Mouse (Mus musculus) heart, postnatal 4 days (tissue): ENCODE measurements around the gene Mfn2. TPM values are rescaled to one million over a fixed set of nuclear protein-coding genes. Genes with fewer than 3 reads are reported as not detected.
A peak's percentile ranks its signal among the peaks of the same experiment; 100 is the strongest.

Experiments used
- DNase-seq: peaks from one replicate; pipeline ENCODE4 v3.0.0; 2021
- total RNA-seq, 2 experiments: library from RNA; stranded (reverse); gene quantifications; 2 replicates each; pipeline ENCODE4 v1.2.3; 2021

Mfn2 gene
- total RNA-seq = 100 to 1,000 TPM; 505 to 526 TPM

DNA sequence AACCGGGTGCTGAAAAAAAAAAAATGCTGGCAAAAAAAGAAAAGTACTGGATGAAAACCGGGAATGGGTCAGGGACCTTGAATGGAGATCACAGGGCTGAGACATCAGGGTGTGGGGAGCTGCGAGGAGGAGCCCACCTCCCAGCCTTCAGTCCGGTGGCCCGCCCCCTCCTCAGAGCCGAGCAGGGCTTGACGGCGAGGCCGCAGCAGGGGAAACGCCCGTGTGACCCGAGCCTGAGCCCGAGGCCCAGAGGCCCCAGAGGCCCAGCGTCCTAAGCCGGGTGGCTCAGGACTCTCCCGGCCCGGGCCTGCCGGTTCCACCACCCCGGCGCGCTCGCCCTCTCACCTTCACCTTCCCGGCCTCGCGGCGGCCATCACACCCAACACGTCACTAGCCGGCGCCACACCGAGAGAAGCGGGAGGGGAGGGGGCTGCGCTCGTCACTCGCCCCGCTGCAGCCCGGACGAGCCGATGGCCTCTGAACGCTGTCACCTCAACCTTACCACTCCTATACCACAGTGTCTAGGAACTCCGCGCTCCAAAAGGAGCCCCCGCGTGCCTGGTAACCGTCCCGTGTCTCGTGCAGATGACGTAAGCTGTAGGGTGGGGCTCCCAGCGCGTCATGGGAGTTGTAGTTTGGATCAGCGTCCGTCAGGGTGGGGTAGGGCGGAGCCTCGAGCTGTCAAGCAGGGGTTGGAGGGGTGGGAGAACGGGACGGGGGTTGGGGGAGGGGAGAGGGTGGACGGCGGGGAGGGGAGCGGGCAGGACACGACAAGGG, at the start of gene Mfn2:
Gene Mfn2, minus strand, starts transcription at position 392 of the 777 bp plus-strand sequence.
- DNase-seq = peak; percentile 91

DNA sequence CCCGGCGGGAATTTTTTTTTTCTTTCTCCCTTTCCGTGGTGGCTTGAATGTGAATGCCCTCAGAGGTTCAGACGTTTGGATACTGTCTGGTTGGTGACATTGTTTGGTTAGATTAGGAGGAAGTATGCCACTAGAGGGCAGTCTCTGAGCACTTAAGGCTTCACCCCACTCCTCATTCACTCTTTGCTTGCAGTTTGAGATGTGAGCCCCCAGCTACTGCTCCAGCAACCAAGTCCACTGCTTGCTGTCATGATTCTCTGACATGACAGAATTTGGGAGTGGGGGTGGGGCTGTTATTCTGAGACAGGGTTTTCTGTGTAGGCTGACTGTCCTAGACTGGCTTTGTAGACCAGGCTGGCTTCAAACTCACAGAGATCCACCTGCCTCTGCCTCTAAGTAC, 49.1 kb upstream of the Mfn2 start:
- DNase-seq = peak; percentile 57

DNA sequence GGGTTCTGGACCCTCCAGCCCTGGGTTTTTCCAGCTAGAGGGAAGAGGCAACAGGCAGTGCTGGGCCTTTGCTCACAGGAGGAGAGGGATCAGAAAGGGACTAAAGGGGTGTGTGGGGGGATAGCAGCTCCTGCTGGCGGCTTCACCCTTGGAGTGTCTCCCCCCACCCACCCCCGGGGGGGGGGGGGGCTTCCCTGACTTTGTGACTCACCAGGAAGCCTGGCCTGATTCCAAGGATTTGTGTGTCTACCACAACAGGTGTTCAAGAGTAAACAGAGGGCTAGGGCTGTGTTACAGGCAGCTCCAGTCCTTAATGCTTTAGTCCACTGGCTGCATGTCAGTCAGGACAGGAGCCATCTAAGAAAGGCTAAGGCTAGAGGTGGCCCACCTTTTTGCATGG, 43.0 kb upstream of the Mfn2 start:
- DNase-seq = no peak

DNA sequence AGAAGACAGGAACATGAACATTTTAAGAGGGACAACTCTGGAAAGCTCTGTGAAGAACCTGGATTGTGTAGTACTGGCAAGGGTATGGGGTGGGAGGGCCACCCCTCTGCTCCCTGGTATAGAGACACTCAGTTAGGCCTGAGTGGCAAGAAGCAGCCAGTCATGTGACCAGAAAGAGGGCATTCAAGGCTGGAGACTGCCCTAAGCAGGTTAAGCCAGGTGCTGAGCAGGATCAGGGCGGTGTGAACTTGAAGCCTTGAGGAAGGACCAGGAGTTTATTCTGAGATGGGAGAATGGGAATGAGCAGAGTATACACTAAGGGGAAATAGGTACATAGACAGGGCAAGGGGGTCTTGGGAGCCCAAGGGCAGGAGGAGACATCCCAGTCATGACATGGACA, 38.5 kb upstream of the Mfn2 start:
- DNase-seq = no peak

DNA sequence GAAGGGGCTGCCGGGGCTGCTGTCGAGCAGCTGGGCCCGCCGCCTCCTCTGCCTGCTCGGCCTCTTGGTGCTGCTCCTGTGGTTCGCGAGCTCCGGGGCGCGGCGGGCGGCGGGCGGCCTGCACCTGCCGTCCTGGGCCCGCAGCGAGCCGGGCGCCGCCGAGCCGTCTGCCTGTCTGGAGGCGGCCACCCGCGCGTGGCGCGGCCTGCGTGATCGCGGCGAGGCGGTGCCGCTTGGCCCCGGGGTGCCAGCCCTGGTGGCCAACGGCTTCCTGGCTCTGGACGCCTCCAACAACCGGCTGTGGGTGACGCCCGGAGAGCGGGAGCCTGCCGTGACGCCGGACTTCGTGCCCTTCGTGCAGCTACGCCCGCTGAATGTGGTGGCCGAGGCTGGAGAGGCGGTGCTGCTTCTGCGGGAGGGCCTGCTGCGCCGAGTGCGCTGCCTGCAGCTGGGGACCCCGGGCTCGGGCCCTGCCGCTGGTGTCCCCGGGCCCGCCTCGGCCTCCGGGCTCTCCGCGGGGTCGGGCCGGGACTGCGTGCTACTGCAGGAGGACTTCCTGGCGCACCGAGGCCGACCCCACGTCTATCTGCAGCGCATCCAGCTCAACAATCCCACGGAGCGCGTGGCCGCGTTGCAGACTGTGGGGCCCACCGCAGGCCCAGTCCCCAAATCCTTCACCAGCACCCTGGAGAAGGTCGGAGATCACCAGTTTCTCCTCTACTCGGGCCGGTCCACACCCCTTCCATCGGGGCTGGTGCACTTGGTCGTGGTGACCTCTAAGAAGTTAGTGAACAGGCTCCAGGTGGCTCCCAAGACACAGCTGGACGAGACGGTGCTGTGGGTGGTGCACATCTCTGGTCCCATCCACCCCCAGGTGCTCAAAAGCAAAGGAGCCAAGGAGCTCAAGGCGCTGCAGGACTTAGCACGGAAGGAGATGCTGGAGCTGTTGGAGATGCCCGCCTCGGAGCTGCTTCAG, 36.8 kb upstream of the Mfn2 start:
- no peak for DNase-seq

DNA sequence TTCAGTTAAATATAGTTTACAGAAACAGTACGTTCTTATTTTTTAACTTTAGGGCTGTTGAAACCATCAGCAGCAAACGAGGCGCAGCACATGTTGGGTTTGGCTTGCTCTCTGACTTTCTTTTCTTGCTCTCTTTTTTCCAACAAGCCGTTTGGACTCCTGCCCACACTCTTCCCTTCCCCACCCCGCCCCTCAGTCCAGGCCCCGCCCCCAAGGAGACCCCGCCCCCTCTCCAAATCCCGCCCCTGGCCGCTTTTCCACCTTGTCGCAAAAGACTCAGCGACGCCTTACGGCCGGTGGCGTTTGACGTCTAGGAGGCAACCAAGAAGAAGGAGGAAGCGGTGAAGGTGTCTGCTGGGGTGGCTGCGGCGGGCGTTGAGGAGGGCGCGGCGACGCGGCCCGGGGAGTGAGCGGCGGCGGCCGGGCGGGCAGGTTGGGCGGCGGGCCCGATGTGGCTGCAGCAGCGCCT, 36.1 kb upstream of the Mfn2 start, which contains the start of gene 2510039O18Rik:
Gene 2510039O18Rik, plus strand, starts transcription at position 320 of the 469 bp plus-strand sequence.
- peak; percentile 90 for DNase-seq

DNA sequence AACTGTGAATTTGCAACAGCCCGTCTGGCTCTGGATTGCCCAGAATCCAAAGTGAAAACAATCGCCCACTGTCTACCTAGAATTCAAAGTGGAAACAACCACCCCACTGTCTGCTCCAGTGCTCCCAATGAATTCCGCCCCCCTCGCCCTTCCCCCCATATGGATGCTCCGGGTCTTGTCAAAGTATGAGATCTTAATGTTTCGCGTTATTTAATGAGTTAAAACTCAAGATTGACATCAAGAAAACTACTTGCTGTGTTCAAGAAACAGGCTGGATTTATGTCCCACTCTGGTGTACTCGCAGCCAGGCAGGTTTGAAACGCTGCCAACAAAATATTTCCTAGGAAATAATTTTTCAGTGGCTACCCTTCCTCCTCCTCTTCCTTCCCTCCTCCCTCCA, 35.6 kb upstream of the Mfn2 start:
- no peak for DNase-seq

DNA sequence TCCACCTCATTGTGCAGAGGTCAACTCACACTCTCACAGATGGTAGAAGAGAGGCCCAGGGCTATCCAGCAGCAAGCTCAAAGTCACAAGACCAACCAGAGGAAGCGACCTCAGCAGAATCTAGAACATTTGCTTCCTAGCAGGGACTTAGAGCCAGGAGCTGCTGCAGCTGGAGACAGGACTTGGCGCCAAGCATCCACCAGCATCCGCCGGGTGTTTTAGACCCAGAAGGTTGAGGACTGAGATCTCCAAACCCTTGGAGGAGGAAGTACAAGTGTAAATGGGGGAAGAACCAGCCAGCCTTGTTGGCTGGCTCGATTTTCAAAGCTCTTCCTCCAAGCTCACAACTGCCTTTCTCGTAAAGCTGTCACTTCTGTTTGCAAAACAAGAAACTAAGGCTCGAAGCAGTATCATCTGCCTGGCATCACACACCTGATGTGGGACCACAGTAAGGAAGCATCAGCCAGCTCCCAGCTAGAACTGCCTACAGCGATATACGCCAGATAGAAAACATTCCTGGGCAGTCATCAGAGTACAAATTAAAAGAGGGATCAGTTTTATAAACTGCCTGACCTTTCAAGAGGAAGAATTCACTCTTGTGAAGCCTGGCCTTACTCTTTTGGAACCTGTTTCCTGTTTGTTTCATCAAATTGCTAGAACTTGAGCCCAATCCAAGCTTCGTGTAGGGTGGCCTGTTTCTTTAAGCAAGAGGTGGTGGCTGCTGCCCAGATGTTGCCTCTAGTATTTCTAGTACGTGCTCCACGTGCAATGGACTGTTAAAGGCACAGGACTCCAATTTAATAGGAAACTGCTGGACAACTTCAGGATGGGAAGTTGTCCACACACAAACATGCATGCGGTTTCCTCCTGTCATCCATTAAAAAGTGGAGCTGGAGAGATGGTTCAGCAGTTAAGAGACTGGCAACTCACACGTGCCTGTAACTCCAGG, 33.9 kb upstream of the Mfn2 start:
- DNase-seq = peak; percentile 61

DNA sequence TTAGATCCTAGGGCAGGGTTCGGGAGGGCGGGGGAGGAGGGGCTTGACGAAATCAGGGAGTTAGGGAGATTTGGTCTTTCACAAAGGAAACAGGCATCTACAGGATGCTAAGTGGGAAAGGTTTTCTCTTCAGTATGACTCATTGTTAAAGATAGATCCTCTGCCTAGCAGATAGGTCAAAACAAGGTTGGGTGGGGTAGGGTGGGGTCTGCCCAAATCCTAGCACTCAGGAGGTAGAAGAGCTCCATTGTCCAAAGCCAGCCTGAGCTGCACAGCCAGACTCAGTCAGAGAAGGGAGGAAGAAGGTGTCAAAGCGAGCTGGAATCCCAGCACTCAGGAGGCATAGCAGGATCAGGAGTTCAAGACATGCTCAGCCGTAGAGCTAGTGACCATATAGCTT, 33.0 kb upstream of the Mfn2 start:
- DNase-seq = no peak

DNA sequence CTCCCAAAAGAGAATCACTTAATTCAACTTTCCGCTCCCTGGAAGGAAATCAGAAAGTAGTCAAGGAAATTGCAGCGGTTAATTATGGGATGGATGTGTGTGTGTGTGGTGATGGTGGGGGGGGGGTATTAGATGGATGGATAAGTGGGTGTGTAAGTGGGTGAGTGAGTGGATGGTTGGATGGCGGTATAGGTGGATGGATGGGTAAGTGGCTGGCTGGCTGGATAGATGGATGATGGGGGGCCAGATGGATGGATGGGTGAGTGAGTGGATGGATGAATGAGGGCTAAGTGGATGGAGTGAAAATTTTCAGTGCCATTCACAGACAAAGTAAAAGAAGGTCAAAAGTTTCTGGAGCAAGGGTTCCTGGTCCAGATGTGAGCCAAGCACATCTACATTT, 32.5 kb upstream of the Mfn2 start:
- no peak for DNase-seq

DNA sequence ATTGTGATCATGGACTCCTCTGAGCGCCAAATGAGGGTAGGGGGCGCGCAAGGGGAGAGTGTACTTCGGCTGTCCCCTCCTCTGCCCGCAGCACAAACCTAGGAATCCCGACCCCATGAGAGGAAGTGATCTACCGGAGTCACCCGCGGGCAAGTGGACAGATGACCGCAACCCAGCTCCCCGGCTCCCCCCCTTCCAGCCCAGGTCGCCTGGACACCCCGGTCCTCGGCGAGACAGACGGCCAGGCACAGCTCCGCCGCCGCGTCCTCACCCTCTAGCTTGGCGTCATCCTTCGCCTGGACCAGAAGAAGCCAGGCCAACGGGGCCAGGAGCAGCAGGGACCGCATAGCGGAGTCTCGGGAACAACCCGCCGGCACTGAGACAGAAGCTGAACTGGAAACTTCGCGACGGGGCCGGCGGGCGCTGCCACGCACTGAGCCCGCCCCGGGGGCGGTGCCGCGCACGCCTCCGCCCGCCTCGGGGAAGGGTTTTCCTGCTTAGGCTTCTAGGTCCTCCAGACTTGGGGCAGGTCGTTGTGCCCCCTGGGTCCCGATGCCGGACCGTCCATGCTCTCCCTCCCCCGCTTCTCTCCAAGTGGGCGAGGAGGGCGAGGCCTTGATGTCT, 31.9 kb upstream of the Mfn2 start, which contains the start of gene Plod1:
Gene Plod1, minus strand, starts transcription at position 437 of the 624 bp plus-strand sequence.
- DNase-seq = peak; percentile 90

DNA sequence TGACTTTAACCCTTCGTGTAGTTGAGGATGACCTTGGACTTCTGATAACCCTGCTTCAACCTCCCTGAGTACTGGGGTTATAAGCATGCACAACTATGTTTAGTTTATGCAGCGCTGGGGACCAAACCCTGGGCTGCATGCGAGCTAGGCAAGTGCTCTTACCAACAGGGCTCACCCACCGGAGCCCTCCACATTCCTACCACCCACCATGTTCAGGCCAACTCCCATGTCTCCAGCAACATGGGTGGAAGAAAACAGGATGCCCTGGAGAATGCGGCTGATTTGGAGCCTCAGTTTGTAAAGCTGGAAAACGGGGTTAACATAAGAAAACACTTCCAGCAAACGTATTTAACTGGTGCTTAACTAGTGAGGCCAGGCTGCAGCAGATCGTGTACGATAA, 31.4 kb upstream of the Mfn2 start:
- DNase-seq = no peak

DNA sequence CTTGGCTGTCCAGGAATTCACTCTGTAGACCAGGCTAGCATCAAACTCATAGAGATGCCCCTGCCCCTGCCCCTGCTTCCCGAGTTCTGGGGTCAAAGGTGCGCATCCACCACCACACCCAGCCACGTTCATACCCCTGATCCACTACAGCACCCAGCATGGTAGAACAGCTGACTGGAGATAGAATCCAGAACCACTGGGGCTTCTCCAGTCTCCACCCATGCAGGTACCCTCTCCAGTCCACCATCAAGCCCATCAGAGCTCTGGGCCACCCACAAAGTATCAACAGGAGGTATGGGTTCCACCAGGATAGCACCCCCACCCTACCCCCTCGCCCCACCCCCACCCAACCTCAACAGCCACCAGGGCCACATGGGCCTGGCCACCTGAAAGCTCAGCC, 30.1 kb upstream of the Mfn2 start:
- no peak for DNase-seq

DNA sequence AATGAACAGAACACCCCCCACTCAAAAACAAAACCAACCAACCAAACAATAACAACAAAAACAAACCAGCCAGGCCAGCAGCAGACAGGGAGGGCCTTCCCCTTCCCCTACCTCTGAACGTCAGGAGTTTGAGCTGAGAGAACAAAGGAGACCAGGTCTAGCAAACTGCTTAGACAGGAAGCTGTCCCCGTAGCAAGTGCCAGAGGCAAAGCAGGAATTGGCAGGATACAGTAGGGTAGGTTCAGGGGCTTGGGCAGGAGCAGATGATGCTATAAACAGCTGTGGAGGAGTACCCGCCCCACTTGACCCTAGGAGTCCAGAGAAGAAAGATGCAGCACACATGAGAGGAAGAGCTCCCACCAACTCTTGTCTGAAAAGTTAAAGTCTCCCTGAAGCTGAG, 29.6 kb upstream of the Mfn2 start:
- DNase-seq = no peak

DNA sequence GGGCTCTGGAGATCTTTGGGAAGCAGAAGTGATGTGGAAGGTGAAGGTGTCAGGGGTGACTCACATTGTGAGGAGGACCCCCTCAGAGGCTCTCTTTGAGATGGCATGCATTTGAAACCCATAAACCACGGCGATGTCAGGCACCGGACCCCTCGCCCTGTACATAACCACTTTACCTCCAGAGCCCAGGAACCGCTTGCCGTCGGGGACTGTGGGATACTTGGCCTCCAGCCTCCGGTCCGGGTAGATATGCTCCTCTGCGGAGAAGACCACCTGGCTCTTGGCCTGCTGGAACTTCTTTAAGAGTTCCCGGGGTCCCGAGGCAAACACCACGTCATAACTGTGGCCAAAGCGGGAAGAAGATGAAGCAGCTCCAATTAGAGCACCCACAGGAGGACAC, 26.4 kb upstream of the Mfn2 start:
- no peak for DNase-seq

DNA sequence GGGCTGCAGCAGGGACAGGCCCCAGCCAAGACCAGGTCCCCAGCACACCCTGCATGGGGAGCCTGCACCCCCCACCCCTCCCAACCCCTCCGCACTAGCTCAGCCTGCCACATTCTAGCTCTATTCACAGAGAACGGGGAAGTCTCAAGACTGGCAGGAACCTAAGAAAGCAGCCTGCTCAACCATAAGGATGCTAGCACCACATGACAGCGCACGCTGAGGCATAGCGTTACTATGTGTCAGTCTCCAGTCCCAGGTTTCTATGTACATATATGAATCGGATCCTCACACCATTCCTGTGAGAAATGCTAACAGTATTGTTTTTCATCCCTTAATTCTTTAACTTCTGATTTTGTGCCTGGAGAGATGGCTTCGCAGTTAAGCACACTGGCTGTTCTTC, 24.0 kb upstream of the Mfn2 start:
- DNase-seq = no peak

DNA sequence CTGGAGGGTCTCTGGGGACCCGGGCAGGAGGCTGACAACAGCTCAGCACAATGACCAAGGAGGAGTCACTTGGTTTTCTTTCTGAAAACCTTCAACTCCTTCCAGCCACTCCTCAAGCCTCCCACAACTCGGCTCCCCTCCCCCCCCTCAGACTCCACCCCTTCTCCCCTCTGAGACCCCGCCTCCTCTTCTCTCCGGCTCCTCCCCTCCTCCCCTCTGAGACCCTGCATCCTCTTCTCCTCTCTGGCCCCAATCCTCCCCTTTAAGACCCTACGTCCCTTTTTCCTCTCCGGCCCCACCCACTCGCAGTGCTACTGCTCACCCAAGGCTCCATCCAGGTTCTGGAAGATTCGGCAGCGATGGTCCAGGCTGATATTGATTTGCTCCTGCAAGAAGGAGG, 23.6 kb upstream of the Mfn2 start:
- DNase-seq = no peak

DNA sequence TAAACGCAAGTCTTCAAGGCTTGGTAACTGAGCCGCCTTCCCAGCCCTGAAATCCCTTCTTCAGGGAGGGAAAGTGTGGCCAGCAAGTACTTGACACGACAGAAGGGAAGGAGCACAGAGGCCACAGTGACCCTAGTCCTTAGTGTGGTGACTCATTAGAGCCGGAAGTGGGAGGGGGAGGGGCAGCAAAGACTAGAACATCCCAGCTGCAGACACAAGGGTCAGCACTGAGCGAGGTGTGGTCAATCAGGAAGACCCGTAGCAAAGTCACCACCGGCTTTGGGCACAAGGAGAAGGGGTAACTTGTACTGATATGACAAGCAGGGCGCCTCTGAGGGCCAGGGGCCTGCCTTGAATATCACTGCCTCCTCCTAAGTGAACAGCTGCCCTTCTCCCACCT, 23.2 kb upstream of the Mfn2 start:
- peak; percentile 70 for DNase-seq

DNA sequence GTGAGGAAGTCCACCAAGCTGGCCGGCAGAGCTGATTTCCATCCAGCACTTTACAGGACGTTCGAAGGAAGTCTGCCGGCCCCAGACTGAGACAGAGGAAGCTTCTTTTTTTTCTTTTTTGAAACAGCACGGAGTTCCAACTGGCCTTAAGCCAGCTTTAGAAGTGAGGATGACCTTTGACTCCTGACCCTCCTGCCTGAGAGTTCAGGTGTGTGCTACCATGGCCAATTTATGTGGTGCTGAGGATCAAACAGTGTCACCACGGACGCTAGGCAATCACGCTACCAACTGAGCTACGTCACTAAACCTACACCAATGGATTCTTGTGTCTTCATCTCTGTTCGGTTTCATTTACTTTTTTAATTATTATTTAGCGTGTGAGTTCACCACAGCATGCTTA, 17.8 kb upstream of the Mfn2 start:
- no peak for DNase-seq

DNA sequence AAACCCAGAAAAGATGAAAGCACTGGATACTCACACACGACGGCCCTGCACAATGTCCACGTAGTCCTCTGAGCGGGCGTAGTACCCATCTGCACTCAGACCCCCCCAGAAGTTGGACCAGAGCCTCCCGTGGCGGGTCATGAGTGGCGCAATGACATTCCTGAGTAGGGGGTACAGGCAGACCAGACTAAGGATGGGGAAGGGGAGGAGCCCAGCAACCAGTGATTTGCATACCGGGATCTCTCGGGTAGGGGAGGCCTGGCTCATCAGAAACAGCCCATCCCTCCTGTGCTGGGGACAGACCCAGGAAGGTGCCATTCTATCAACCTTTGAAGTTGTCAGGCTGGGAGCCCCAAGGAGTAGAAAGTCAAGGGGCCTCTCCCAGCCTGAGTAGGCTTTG, 16.5 kb upstream of the Mfn2 start:
- no peak for DNase-seq

DNA sequence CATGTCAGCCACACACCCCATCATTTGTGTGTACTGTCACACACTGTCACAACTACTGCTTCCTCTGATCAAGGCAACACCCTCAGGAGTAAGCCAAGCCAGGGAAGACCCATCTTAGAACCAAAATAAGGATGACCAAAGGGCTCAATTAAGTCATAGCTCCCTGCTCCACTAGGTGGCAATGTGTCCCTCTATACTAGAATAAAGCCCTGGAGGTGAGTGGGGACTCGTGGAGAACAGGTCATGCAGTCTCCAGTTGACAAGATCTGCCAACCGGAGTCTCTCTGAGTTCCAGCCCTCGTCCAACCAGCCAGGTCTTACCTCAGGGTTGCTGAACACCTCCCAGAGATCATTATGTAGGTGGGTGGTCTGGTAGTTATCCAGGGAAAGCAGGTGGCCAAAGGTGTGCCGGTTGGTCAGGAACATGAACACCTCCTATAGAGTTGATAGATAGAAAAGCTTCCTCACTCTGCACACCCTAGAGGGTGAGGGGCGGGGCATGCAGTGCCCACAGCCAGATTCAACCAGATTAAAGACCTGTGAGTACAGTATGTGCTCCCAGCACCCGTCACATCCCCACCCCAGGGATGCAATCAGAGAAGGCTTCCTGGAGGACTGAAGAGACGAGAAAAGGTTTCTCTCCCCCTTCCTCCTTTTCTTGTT, 14.1 kb upstream of the Mfn2 start:
- peak; percentile 73 for DNase-seq
